Mouse (Mus musculus) mature B cell (primary cell): ENCODE results near the gene Sash3.

Experiments used
- in situ Hi-C: fragments of 300-500 bp; cut with MboI; formaldehyde crosslinking; loops from 2 replicates; pipeline ENCODE4 v1.14.3; 2019

Gene Sash3

DNA sequence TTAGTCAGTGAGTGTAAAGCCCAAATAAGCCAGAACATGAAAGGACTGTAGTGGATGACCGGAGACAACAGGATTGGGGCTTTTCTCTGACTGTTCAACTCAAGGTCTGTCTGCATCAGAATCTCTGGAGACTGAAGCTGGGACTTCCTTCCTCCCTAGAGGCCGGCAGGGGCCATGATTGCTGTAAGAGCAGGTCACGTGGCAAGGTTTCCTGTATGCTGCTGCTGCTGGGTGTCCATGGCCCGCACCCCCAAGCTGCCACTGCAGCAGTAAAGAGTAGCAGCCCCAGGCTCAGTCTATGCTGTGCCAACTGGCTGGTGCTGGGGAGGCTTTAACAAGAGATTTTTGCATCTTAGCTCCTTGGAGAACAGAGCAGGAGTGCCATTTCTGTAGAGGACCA, at the start of gene Sash3:
TSS of gene Sash3 (plus strand) at position 175 of the 400 bp plus-strand sequence.
- in situ Hi-C loops = no loop called here

GRCm38 (mm10) chrX:48096580-48096979, 49.7 kb upstream of the Sash3 start:
- in situ Hi-C loops = no loop called here

DNA sequence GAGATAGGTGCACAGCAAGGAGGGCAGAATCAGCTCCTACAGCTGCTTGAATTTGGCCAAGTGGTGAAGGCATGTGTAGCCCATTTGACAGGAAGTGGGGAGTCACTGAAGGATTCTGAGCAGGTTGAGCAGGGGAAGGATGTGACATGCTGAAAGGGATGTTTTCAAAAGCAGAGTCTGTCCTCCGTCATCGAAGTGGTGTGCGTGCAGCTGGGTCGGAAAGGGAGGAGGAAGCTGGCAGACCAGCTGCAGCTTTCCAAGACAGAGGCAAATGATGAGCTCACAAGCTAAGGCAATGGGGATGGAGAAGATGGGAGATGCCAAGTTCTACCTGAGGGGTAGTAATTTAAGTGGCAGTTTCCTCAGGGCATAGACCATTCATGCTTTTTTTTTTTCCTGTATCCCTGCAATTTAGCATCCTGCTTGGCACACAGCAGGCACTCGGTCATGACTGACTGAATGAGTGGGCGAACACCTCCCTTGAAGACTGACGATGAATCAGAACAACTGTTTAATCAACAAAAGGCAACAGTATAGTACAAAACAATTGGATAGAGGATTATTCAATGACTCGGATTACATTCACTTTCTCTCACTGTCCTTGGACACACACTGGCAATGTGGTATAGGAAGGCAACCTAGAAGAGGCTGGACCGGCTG, 47.6 kb upstream of the Sash3 start:
- in situ Hi-C loops = no loop called here

- in situ Hi-C loops = no loop called here
These were observed 46.4 kb upstream of the Sash3 start for GRCm38 (mm10) chrX:48099871-48100270.

DNA sequence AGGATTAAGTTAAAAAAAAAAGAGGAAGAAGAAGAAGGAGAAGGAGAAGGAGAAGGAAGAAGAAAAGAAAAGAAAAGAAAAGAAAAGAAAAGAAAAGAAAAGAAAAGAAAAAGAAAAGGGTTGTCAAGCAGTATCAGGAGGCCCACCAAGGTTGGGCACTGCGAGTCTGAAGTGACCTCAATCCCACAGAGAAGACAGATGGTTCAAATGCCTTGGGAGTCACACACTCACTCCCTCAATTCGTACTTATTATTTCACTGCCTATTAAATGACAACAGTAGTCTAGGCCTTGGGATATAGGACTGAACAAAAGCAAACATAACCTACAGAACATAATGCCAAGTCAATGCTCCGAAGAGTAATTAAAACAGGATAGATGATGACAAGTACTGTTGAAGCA, 43.0 kb upstream of the Sash3 start:
- in situ Hi-C loops = no loop called here

- in situ Hi-C loops = no loop called here
These were observed 41.3 kb upstream of the Sash3 start for GRCm38 (mm10) chrX:48104736-48105441.

DNA sequence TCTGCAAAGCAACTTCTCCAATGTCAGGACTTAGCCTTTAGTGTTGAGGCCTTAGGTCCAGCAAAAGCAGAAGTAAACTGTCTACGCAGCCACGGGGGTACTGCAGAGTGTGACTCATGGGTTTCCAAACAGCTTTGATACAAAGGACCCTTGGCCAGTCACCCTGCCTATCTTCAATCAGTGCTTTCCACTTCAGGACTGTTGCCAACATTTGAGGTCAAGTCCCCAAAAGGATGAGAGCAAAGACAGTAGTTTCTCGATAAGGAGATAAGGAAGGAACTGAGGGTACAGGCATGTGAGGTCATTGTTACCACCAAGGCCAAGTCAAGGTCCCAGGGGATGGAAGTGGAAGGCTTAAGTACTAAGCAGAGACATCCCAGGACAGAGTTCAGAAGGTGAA, 40.0 kb upstream of the Sash3 start:
- in situ Hi-C loops = no loop called here

DNA sequence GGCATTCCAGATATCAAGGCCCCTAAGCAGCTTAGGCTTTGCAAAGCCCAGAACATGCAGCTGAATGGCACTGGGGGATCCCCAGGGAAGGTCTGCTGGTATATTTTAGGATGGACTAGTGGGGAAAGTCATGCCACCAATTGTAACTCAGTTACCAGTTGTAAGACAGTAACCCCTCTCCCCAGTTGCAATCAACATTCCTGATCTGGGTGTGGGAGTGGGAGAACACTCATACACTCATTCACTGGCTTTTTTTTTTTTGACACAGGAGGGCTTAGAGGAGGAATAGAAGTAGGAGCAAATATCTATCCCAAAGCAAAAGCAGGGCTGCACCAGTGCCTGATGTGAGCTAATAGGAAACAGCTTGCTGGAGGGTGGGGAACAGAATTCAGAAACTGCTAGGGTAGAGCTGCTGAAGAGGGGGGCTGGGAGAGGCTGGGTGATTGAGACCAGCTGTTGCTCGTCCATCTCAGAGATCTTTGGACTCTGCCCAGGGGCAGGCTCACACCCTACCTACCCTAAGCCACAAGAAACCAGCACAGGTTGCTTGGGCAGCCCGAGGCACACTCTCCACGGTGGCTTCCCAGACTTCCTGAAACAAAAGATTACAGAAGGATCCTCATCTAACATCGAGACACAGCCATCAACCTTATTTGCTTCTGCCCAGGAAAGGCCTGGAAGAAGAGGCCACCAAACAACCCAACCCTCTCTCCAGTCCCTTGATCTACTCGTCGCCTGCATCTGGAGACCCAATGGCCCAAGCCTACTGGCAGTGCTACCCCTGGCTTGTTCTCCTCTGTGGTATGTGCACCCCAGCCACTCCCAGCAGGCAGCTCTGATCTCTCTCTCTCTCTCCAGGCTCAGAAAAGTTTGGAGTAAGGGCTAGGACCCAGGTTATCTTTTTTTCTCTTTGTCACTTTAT, 37.6 kb upstream of the Sash3 start, which contains the start of gene Xpnpep2:
TSS of gene Xpnpep2 (plus strand) at position 332 of the 922 bp plus-strand sequence.
- in situ Hi-C loops = no loop called here

GRCm38 (mm10) chrX:48109316-48109655, 37.0 kb upstream of the Sash3 start:
- in situ Hi-C loops = no loop called here

GRCm38 (mm10) chrX:48119294-48119693, 26.9 kb upstream of the Sash3 start:
- in situ Hi-C loops = no loop called here

GRCm38 (mm10) chrX:48124132-48125071, 21.8 kb upstream of the Sash3 start:
- in situ Hi-C loops = no loop called here

DNA sequence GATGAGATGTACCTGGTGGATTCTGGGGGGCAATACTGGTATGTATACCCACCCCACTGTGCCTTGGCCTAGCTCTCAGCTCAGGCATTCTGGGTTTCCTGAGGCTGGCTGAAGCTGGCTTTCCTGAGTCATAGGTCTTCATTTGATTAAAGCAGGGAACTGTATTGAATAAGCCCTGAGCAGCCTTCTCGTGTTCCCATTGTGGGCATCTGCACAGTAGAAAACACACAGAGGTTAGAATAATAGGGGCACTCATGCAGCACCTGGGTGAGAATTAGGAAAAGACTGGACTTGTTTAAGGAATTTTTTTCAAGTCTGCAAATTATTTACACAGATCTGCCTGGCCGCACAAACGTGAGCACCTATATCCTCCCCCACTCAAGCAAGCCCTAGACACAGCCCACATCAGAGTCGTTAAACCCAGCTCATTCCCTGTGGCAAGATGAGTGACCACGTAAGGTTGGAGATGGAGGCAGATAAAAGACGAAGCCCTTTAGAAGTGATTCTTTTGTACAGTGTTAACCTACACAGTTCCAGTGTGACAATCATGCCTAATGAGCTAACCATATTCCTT, 19.2 kb upstream of the Sash3 start:
- in situ Hi-C loops = no loop called here

GRCm38 (mm10) chrX:48127502-48128218, 18.6 kb upstream of the Sash3 start:
- in situ Hi-C loops = no loop called here

- in situ Hi-C loops = no loop called here
These were observed 17.1 kb upstream of the Sash3 start for GRCm38 (mm10) chrX:48129167-48129566.

- in situ Hi-C loops = no loop called here
These were observed 9.3 kb upstream of the Sash3 start for GRCm38 (mm10) chrX:48136935-48137334.

DNA sequence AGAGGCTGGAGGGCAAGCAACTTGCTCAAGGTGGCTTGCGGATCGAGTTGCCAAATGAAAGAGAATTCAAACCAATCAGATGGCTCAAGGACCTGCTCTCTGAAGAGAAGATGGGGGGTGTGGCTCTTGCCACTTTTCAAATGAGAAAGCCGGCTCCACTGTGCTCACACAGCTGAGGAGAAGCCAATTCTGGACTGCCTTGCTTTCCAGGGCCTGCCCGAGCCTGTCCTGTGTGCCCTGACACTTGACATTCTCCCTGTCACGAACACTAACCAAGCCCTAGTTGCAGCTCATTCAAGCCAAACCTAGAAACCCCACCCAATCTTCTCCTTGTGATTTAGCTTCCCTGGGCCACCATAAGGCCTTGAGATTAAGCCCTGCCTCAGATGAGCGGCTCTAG, 8.2 kb upstream of the Sash3 start:
- in situ Hi-C loops = no loop called here

DNA sequence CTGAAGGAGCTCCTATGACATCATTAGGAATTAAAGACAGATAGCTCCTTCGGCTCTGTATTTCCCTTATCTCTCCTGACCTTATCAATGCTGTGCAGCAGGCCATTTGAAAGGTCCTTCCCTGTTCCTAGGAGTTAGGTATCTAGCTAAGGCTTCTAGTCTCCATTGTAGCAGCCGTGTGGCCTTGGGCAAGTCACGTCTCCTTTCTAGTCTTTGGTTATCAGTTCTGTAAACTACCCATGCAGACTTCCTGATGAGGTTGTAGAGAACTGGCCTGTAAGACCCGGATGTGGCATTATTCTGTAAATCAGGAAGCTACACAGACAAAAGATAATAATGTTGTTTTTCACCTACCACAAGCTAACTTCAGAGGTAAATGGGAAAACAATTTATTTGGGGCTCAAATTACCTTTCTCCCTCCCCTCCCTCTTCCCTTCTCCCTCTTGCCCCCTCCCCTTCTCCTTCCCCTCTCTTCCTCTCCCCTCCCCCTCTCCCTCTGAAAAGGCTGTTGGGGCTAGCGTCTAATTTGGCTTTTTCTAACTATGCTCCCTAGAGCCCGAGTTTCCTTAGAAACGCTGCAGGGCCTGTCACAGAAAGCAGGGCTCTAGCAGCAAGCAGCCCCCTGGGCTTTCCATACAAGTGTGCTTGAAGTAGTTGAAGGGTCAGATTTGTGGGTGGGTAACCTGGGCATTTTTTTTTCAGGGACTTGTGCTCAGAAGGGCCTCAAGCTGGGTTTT, 7.5 kb upstream of the Sash3 start:
- in situ Hi-C loops = no loop called here

- in situ Hi-C loops = no loop called here
These were observed 6.6 kb upstream of the Sash3 start for GRCm38 (mm10) chrX:48139368-48140285.
